Mouse (Mus musculus): Measurements from ENCODE around the gene Anks6. TPM values are rescaled to one million over a fixed set of nuclear protein-coding genes. Genes with fewer than 3 reads are reported as not detected.
A peak's percentile ranks its signal among the peaks of the same experiment; 100 is the strongest.

The Anks6 gene
- polyA plus RNA-seq, 1 experiment from 2014 or later: 6.5 TPM

DNA sequence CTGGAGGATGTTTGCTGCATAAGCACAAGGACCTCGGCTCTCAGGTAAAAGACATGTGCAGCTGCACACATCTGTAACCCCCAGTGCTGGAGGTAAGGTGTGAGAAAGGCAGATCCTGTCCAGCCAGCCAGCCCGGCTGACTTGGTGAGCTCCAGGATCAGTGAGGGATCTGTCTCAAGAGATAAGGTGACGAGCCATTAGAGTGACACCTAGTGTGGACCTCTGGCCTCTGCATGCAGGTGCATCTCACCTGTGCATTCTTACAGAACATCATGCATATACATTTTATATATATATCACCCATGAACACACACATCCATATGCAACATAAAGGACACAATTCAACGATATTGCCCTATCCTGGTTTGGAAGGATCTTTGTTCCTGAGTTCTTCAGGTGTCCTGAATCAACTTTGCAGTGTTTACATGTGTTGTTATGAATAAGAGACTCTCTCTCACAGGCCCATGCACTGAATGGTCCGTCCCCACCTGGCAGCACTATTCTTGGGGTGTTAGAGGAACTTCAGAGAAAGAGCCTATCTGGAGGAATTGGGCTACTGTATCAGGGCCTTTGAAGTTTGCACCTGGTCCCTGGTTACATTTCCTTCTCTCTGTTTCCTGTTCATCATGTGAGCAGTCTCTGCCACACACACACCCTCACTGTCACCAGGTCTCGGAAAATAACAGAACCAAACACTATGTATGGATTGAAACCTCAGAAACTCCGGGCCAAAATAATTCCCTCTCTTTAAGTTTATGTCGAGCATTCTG is 56.4 kb downstream of the Anks6 start:
- ATAC-seq (replicated peaks; ENCODE audit: low FRiP score): no peak
- Histone ChIP-seq H3K27me3 (peaks cover 26% of the 10 kb centered on the region), H3K4me2 (no peak overlapping the region), H3K27ac (no peak overlapping the region), H3K9me3 (replicated peaks) (no peaks in the 10 kb centered on the region), H3K9ac (no peak overlapping the region), H3K36me3 (no peaks in the 10 kb centered on the region), H3K4me3 (replicated peaks) (no peak overlapping the region), H3K4me1 (no peaks in the 10 kb centered on the region)
- WGBS: 73% methylated on average over 8 of the region's 8 CpGs

- peaks cover 45% of the 10 kb centered on the region for H3K27me3 ChIP-seq
- no peak for ATAC-seq (replicated peaks; ENCODE audit: low FRiP score)
- WGBS: 71% methylated on average over 2 of the region's 2 CpGs
- no peak overlapping the region for H3K9ac ChIP-seq
- H3K4me1 ChIP-seq: no peaks in the 10 kb centered on the region
- no peak overlapping the region for H3K27ac ChIP-seq
- no peak overlapping the region for H3K4me3 ChIP-seq (replicated peaks)
- H3K9me3 ChIP-seq (replicated peaks): no peaks in the 10 kb centered on the region
- no peaks in the 10 kb centered on the region for H3K36me3 ChIP-seq
- no peak overlapping the region for H3K4me2 ChIP-seq
Measured at GRCm38 (mm10) chr4:46997969-46998368, 59.3 kb downstream of the Anks6 start.

- Histone ChIP-seq H3K9me3 (replicated peaks) (no peaks in the 10 kb centered on the region), H3K27me3 (peaks cover 76% of the 10 kb centered on the region), H3K4me3 (replicated peaks) (no peak overlapping the region), H3K4me2 (no peak overlapping the region), H3K36me3 (no peaks in the 10 kb centered on the region), H3K4me1 (peaks cover 28% of the 10 kb centered on the region), H3K9ac (no peak overlapping the region), H3K27ac (no peak overlapping the region)
- WGBS: 2% methylated on average over 8 of the region's 8 CpGs
- ATAC-seq (replicated peaks; ENCODE audit: low FRiP score): no peak
Measured at GRCm38 (mm10) chr4:46992827-46993473, 64.3 kb downstream of the Anks6 start.

DNA sequence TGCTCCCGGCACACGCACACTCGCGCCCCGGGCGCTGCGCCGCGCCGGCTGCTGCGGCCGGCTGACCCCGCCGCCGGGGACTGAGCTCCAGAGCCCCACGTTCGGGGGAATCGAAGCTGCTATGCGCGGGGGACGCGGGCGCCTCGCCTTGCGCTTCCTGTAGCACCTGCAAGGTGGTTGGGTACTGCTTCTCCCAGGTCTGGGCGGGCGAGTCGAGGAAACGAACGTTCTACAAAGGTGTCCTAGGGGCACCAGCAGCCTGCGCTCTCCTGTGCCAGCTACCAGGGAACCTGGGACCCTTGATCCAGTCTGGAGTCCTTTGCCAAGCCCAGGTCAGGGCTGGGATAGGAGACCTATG is 65.3 kb downstream of the Anks6 start:
- Histone ChIP-seq H3K4me3 (replicated peaks) (peak overlapping the region; percentile 53), H3K27me3 (peaks cover 82% of the 10 kb centered on the region), H3K4me2 (peak overlapping the region; percentile 94), H3K9me3 (replicated peaks) (no peaks in the 10 kb centered on the region), H3K36me3 (no peaks in the 10 kb centered on the region), H3K27ac (no peak overlapping the region), H3K9ac (no peak overlapping the region), H3K4me1 (peaks cover 28% of the 10 kb centered on the region)
- under 1% methylated on average over 31 of the region's 31 CpGs for WGBS
- ATAC-seq (replicated peaks; ENCODE audit: low FRiP score): no peak; the same call in 1 of the 2 replicates

- Histone ChIP-seq H3K36me3 (no peaks in the 10 kb centered on the region), H3K9me3 (replicated peaks) (no peaks in the 10 kb centered on the region), H3K4me1 (peaks cover 28% of the 10 kb centered on the region), H3K9ac (no peak within 1 kb of the TSS), H3K27ac (no peak within 1 kb of the TSS), H3K27me3 (peaks cover 82% of the 10 kb centered on the region), H3K4me2 (peak within 1 kb of the TSS; percentile 94), H3K4me3 (replicated peaks) (peak within 1 kb of the TSS; percentile 53)
- ATAC-seq (replicated peaks; ENCODE audit: low FRiP score): 0 out of 2 replicates have a peak, but pooled peaks have one; percentile 19
- under 1% methylated on average over 68 of the region's 134 CpGs for WGBS
Measured at GRCm38 (mm10) chr4:46991016-46991958, 65.9 kb downstream of the Anks6 start, which contains the start of gene Gabbr2. Gabbr2 (minus strand) TSS chr4:46991873.

DNA sequence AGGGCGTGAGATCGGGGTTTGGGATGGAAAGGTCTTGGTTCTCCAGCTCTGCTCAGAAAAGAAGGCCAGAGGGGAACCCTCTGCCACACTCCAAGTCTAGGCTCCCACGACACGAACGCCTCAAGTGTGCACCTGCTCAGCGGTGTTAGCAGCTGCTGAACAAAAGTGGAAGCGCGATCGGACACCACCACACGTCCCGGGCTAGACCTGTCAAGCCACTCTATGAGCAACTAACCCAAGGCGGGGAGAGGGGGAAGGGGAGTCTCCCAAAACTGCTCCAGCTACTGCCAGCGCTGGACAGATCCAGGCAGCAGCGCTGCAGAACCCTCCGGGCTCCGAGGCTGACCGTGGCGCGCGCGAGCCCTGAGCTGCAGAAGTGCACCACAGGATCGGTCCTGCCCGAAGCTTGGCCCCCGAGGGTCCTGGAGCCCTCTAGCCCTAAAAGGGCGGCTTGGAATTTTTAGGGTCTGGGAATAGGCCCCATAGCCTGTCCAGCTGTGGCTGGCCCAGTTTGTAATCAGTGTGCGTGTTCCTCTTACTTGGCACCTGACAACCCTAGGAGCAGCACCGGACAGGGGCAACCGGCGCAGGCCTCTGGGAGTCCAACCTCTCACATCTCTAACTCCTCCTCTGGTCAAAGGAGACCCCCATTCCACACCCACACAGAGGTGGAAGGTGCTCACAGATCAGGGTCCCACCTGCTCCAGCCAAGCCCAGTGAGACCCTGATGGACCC is 66.8 kb downstream of the Anks6 start:
- Histone ChIP-seq H3K4me1 (peaks cover 28% of the 10 kb centered on the region), H3K27me3 (peaks cover 85% of the 10 kb centered on the region), H3K27ac (no peak overlapping the region), H3K4me3 (replicated peaks) (peak overlapping the region; percentile 53), H3K4me2 (peak overlapping the region; percentile 94), H3K36me3 (no peaks in the 10 kb centered on the region), H3K9me3 (replicated peaks) (no peaks in the 10 kb centered on the region), H3K9ac (no peak overlapping the region)
- WGBS: 5% methylated on average over 29 of the region's 29 CpGs
- ATAC-seq (replicated peaks; ENCODE audit: low FRiP score): peak; percentile 61; the same call in 1 of the 2 replicates

DNA sequence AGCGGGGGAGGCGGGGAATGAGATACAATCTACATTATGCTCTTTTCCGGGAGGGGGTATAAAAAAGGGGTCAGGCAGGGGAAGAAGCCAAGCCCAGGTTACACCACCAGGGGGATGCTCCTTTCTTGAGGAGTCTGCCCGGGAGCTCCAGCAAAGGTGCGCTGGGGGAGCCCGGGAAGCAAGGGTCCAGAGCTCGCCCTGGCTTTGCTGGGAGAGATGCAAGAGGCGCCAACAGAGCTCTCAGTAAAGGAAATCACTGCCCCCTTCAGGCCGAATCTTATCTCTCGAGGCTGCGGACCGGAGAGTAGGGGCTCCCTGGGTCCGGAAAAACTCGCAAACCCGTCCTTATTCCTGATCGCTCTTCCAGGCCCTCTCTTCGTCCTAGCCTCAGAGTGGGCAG is 67.4 kb downstream of the Anks6 start:
- 2% methylated on average over 17 of the region's 17 CpGs for WGBS
- ATAC-seq (replicated peaks; ENCODE audit: low FRiP score): 0 out of 2 replicates have a peak, but pooled peaks have one; percentile 19
- Histone ChIP-seq H3K4me3 (replicated peaks) (0 out of 2 replicates have a peak overlapping the region, but pooled peaks have one; percentile 6), H3K27me3 (peaks cover 84% of the 10 kb centered on the region), H3K4me1 (peaks cover 28% of the 10 kb centered on the region), H3K27ac (no peak overlapping the region), H3K4me2 (peak overlapping the region; percentile 94; the same call in 1 of the 2 replicates), H3K9me3 (replicated peaks) (no peaks in the 10 kb centered on the region), H3K36me3 (no peaks in the 10 kb centered on the region), H3K9ac (no peak overlapping the region)

DNA sequence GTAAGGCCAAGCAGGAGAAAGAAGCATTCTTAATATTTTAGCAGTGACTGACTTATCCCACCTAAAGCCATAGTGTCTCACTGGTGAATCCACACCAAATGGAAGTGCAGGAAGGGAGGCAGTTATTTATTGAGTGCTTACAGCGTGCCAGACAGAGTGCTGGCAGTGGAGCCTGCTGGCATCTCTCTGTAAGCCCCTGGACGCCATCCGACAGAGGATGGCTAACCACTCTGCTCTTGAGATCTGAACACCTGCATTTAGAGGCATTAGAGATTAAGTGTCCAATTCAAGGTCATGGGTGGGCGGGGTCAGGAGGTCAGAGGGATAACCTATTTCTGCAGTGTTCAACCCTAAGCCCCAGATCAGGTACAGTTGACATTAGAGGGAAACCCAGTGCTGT is 68.4 kb downstream of the Anks6 start:
- H3K9ac ChIP-seq: no peak overlapping the region
- ATAC-seq (replicated peaks; ENCODE audit: low FRiP score): no peak
- H3K36me3 ChIP-seq: no peaks in the 10 kb centered on the region
- H3K4me3 ChIP-seq (replicated peaks): no peak overlapping the region
- WGBS: 74% methylated on average over 4 of the region's 4 CpGs
- H3K4me1 ChIP-seq: peaks cover 28% of the 10 kb centered on the region
- peaks cover 74% of the 10 kb centered on the region for H3K27me3 ChIP-seq
- H3K9me3 ChIP-seq (replicated peaks): no peaks in the 10 kb centered on the region
- H3K27ac ChIP-seq: no peak overlapping the region
- no peak overlapping the region for H3K4me2 ChIP-seq

GRCm38 (mm10) chr4:46988257-46988656 is 69.0 kb downstream of the Anks6 start:
- H3K9me3 ChIP-seq (replicated peaks): no peaks in the 10 kb centered on the region
- WGBS: 47% methylated on average over 3 of the region's 3 CpGs
- no peaks in the 10 kb centered on the region for H3K36me3 ChIP-seq
- H3K27ac ChIP-seq: no peak overlapping the region
- peaks cover 69% of the 10 kb centered on the region for H3K27me3 ChIP-seq
- ATAC-seq (replicated peaks; ENCODE audit: low FRiP score): no peak
- H3K4me2 ChIP-seq: no peak overlapping the region
- no peak overlapping the region for H3K9ac ChIP-seq
- peaks cover 28% of the 10 kb centered on the region for H3K4me1 ChIP-seq
- no peak overlapping the region for H3K4me3 ChIP-seq (replicated peaks)

DNA sequence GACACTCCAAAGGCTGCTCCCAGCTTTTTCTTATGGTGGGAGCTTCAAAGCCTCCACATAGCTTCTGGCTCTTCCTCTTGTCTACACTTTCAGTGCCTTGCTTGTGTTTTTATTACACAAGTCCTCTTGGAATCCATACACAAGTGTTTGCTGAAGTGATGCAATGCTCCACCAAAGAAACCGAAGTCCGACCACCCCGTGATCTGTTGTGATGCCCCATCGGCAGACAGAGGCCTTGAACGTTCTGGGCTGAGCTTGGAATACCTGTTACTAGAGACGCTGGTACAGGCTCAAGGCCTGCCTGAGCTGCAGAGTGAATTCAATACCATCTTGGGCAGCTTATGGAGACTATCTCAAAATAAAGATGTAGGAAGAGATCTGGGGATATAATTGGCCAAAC is 69.4 kb downstream of the Anks6 start:
- Histone ChIP-seq H3K27me3 (peaks cover 69% of the 10 kb centered on the region), H3K27ac (no peak overlapping the region), H3K9me3 (replicated peaks) (no peaks in the 10 kb centered on the region), H3K9ac (no peak overlapping the region), H3K4me1 (peaks cover 28% of the 10 kb centered on the region), H3K4me2 (no peak overlapping the region), H3K4me3 (replicated peaks) (no peak overlapping the region), H3K36me3 (no peaks in the 10 kb centered on the region)
- 94% methylated on average over 6 of the region's 6 CpGs for WGBS
- no peak for ATAC-seq (replicated peaks; ENCODE audit: low FRiP score)

DNA sequence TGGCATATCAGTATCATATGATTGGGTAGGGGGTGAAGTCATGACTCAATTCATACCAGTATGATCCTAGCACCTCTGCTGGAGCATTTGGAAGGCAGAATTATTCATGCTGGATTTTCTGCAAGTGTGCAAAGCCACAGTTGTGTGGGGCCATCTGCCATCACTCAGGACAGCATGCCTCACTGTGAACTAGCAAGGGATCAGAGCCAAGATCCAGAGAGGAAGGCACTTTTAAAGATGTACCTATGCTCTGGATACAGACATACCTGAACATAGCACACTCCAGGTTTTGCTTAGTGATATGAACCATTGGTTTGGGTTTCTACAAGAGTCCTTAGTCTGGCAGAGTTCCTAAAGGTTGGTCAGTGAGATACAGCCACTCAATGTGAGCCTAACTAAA is 71.2 kb downstream of the Anks6 start:
- Histone ChIP-seq H3K27me3 (peaks cover 51% of the 10 kb centered on the region), H3K4me2 (no peak overlapping the region), H3K9ac (no peak overlapping the region), H3K4me3 (replicated peaks) (no peak overlapping the region), H3K27ac (no peak overlapping the region), H3K9me3 (replicated peaks) (no peaks in the 10 kb centered on the region), H3K36me3 (no peaks in the 10 kb centered on the region), H3K4me1 (peaks cover 16% of the 10 kb centered on the region)
- no peak for ATAC-seq (replicated peaks; ENCODE audit: low FRiP score)

Data from kidney, embryonic 15.5 days (tissue).